Mouse (Mus musculus) hindbrain, embryonic 14.5 days (tissue): ENCODE measurements at regions not wholly inside any gene's neighbourhood (a gene's known extent, or its start where the extent isn't known, plus 50 kb on each side); places are given as distances from the start of the nearest gene placed in this dataset.
A peak's percentile ranks its signal among the peaks of the same experiment; 100 is the strongest.

ENCODE experiments used
- ATAC-seq: fragments of 200-750 bp; cut with Nextera tagmentation; 2 replicates; pipeline ENCODE4 v1.8.0; 2017; ENCODE audit warnings: moderate number of reproducible peaks, mild to moderate bottlenecking, moderate TSS enrichment, moderate library complexity; ENCODE audit not compliant: low FRiP score
- DNase-seq: peaks from one replicate; pipeline ENCODE4 v3.0.0-alpha.2; 2015; ENCODE audit warnings: low spot score
- H3K27ac ChIP-seq: fragments of 300-500 bp; sonication (generic); 2 replicates; pipeline ENCODE4 v1.5.1; 2014; ENCODE audit warnings: mild to moderate bottlenecking, moderate library complexity
- H3K27me3 ChIP-seq: fragments of 300-500 bp; sonication (generic); 2 replicates; pipeline ENCODE4 v1.6.1; 2014; ENCODE audit warnings: mild to moderate bottlenecking, low read length, mixed read lengths; ENCODE audit not compliant: control insufficient read depth, insufficient read depth
- H3K36me3 ChIP-seq: fragments of 300-500 bp; sonication (generic); replicated peaks from 2 replicates; pipeline ENCODE4 v1.6.1; 2014; ENCODE audit not compliant: control insufficient read depth, insufficient read depth
- H3K4me1 ChIP-seq: fragments of 300-500 bp; sonication (generic); replicated peaks from 2 replicates; pipeline ENCODE4 v1.6.1; 2014; ENCODE audit warnings: antibody characterized with exemption, low read length, mixed read lengths; ENCODE audit not compliant: control insufficient read depth, insufficient read depth
- H3K4me2 ChIP-seq: fragments of 300-500 bp; sonication (generic); replicated peaks from 2 replicates; pipeline ENCODE4 v1.6.1; 2014; ENCODE audit warnings: mild to moderate bottlenecking, moderate library complexity
- H3K4me3 ChIP-seq: fragments of 300-500 bp; sonication (generic); replicated peaks from 2 replicates; pipeline ENCODE4 v1.5.1; 2014; ENCODE audit warnings: mild to moderate bottlenecking, low read length
- H3K9ac ChIP-seq: fragments of 300-500 bp; sonication (generic); 2 replicates; pipeline ENCODE4 v1.6.1; 2014
- H3K9me3 ChIP-seq: fragments of 300-500 bp; sonication (generic); 2 replicates; pipeline ENCODE4 v1.6.1; 2016; ENCODE audit warnings: low read length; ENCODE audit not compliant: control insufficient read depth
- WGBS: fragments of 180-500 bp; shearing (Covaris S2); extraction: QIAGEN DNeasy Blood & Tissue Kit; methylation state at CpG from one replicate; pipeline ENCODE4 v1.1.7; 2014; 5-methylcytosine and 5-hydroxymethylcytosine counted together

- H3K36me3 ChIP-seq = no peaks in the 10 kb centered on the region
- peak; percentile 7 for DNase-seq
- H3K4me2 ChIP-seq = no peak overlapping the region
- ATAC-seq = no peak
- no peaks in the 10 kb centered on the region for H3K4me1 ChIP-seq
- no peaks in the 10 kb centered on the region for H3K9me3 ChIP-seq
- no peak overlapping the region for H3K27ac ChIP-seq
- H3K9ac ChIP-seq = no peak overlapping the region
- H3K27me3 ChIP-seq = no peaks in the 10 kb centered on the region
- no peak overlapping the region for H3K4me3 ChIP-seq
- 90% methylated on average over 3 of the region's 3 CpGs for WGBS
These were observed 658.6 kb upstream of the Ccdc54 start for GRCm38 (mm10) chr16:51249593-51249992.

- Histone ChIP-seq H3K9ac (no peak overlapping the region), H3K27ac (no peak overlapping the region), H3K4me1 (no peaks in the 10 kb centered on the region), H3K4me2 (no peak overlapping the region), H3K9me3 (no peaks in the 10 kb centered on the region), H3K27me3 (no peaks in the 10 kb centered on the region), H3K4me3 (no peak overlapping the region), H3K36me3 (no peaks in the 10 kb centered on the region)
- ATAC-seq = no peak
- peak; percentile 19 for DNase-seq
- 94% methylated on average over 6 of the region's 6 CpGs for WGBS
These were observed 638.6 kb upstream of the Ccdc54 start for GRCm38 (mm10) chr16:51229570-51229969.
